Mouse (Mus musculus) hindbrain, embryonic 16.5 days (tissue): ENCODE measurements around the gene Ugp2. TPM values are rescaled to one million over a fixed set of nuclear protein-coding genes. Genes with fewer than 3 reads are reported as not detected.
A peak's percentile ranks its signal among the peaks of the same experiment; 100 is the strongest.

Experiments
- ATAC-seq: fragments of 200-750 bp; cut with Nextera tagmentation; 2 replicates; pipeline ENCODE4 v1.8.0; 2017; ENCODE audit warnings: moderate TSS enrichment, moderate library complexity
- H3K27ac ChIP-seq: fragments of 300-500 bp; sonication (generic); 2 replicates; pipeline ENCODE4 v1.5.1; 2014; ENCODE audit warnings: low read depth, mild to moderate bottlenecking, control low read depth, low read length, moderate library complexity
- H3K27me3 ChIP-seq: fragments of 300-500 bp; sonication (generic); replicated peaks from 2 replicates; pipeline ENCODE4 v1.6.1; 2014; ENCODE audit warnings: low read length; ENCODE audit not compliant: control insufficient read depth, insufficient read depth
- H3K36me3 ChIP-seq: fragments of 300-500 bp; sonication (generic); 2 replicates; pipeline ENCODE4 v1.6.1; 2014; ENCODE audit warnings: mild to moderate bottlenecking, low read length, moderate library complexity, mixed read lengths; ENCODE audit not compliant: control insufficient read depth, insufficient read depth
- H3K4me1 ChIP-seq: fragments of 300-500 bp; sonication (generic); 2 replicates; pipeline ENCODE4 v1.6.1; 2014; ENCODE audit warnings: low read depth, low read length; ENCODE audit not compliant: control insufficient read depth, insufficient read depth
- H3K4me2 ChIP-seq: fragments of 300-500 bp; sonication (generic); 2 replicates; pipeline ENCODE4 v1.6.1; 2014; ENCODE audit warnings: mild to moderate bottlenecking, low read length, control low read depth, moderate library complexity
- H3K4me3 ChIP-seq: fragments of 300-500 bp; sonication (generic); 2 replicates; pipeline ENCODE4 v1.5.1; 2014; ENCODE audit warnings: mild to moderate bottlenecking, low read length, control low read depth, moderate library complexity
- H3K9ac ChIP-seq: fragments of 300-500 bp; sonication (generic); 2 replicates; pipeline ENCODE4 v1.6.1; 2014; ENCODE audit warnings: low read depth, mild to moderate bottlenecking, control low read depth, low read length, moderate library complexity
- H3K9me3 ChIP-seq: fragments of 300-500 bp; sonication (generic); 2 replicates; pipeline ENCODE4 v1.6.1; 2014; ENCODE audit warnings: mild to moderate bottlenecking, low read length, moderate library complexity; ENCODE audit not compliant: control insufficient read depth
- WGBS: fragments of 180-500 bp; shearing (Covaris S2); extraction: QIAGEN DNeasy Blood & Tissue Kit; methylation state at CpG from one replicate; pipeline ENCODE4 v1.1.7; 2014; 5-methylcytosine and 5-hydroxymethylcytosine counted together
- polyA plus RNA-seq: library from polyadenylated mRNA; unstranded; fragments of >200 nt; fragmentation: Nextera tagmentation; extraction: Ambion mirVana; gene quantifications from 2 replicates; pipeline ENCODE4 v1.2.1, GENCODE M21; 2015

Gene Ugp2
- 76.2 and 76.3 TPM in 2 replicates for polyA plus RNA-seq

DNA sequence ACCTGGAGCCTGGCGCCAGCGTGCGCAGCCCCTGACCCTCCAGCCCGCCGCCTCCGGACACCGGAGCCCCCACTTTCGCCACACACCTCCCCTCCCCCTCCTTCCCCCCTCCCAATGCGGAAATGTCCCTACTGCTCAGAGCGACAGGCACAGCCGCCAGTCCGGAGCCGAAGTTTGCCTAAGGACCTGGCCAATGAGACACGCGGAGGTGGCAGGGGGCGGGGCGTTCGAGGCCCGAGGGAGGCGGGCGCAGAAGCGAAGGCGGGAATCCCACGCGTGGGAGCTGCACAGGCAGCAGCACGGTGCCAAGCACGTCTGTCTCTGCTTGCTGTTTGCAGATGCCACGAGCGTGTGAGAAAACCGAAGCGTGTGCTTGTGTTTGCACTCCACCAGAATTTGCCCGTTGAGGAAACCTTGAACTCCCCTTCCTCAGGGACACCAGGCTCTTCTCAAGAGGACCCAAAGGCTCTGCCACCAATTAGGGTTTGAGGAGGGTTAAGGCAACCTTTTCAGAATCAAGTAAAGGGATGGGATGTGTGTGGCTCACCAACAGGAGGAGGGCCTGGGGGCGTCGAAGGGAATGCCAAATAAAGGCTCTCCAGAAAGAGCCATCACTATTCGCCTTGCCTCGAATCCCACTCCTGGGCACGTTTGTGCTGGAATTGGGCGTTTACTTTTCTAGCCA, at the start of gene Ugp2:
TSS of gene Ugp2 (minus strand) at position 80 of the 685 bp plus-strand sequence.
- peak within 1 kb of the TSS; percentile 80 for H3K4me2 ChIP-seq
- peak within 1 kb of the TSS; percentile 85 for H3K4me3 ChIP-seq
- H3K27me3 ChIP-seq, result no peaks in the 10 kb centered on the region
- H3K36me3 ChIP-seq, result no peaks in the 10 kb centered on the region
- WGBS, result 4% methylated on average over 38 of the region's 38 CpGs
- peak within 1 kb of the TSS; percentile 81 for H3K27ac ChIP-seq
- no peaks in the 10 kb centered on the region for H3K9me3 ChIP-seq
- peak within 1 kb of the TSS; percentile 81 for H3K9ac ChIP-seq
- H3K4me1 ChIP-seq, result peaks cover 21% of the 10 kb centered on the region
- ATAC-seq, result peak; percentile 98

DNA sequence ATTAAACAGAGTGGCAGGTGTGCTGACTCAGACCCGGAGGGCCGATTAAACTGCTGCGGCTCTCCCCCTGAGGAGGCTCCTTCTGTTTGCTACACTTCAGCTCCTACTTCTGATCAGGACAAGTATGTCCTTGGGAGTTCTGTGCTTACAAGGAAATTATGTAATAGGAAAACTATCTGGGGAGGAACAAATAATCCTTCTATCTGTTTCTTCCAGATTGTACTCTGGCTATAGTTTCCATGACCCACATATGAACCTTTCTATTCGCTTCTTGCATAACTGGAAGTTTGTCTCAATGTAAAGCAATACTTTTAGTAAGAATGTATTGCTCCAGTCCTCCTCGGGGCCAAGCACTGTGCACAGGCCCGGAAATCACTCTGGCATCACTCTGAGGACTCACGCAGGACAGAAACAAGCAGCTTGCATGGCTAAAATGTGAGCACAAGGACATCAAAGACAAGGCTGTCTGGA, 43.9 kb upstream of the Ugp2 start:
- no peak for ATAC-seq
- Histone ChIP-seq H3K4me2 (no peak overlapping the region), H3K27ac (no peak overlapping the region), H3K4me3 (no peak overlapping the region), H3K36me3 (no peaks in the 10 kb centered on the region), H3K9me3 (no peaks in the 10 kb centered on the region), H3K4me1 (no peaks in the 10 kb centered on the region; the same call in 1 of the 2 replicates), H3K9ac (no peak overlapping the region), H3K27me3 (no peaks in the 10 kb centered on the region)
- 63% methylated on average over 7 of the region's 7 CpGs for WGBS

DNA sequence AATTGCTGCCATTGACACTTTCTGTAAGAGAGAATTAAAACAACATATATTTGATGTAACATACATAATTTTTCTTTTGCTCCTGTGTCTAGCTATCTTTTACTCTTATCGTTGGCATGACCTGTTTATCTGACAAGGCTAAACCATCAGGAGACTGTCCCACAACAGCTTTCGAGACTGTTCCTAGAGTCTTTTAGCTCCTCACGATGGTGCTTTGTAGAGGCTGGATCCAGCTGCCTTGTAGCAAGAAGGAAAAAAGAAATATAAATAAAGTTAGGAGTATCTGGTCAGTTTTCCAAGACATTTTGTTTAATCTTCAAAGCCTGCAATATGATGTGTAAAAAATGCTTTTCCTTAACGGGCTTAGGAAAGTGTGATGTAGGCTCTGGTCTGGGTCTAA, 35.7 kb upstream of the Ugp2 start:
- WGBS, result 92% methylated on average over 4 of the region's 4 CpGs
- Histone ChIP-seq H3K4me1 (no peaks in the 10 kb centered on the region), H3K4me3 (no peak overlapping the region), H3K27ac (no peak overlapping the region), H3K27me3 (no peaks in the 10 kb centered on the region), H3K4me2 (no peak overlapping the region), H3K9ac (no peak overlapping the region), H3K36me3 (no peaks in the 10 kb centered on the region), H3K9me3 (no peaks in the 10 kb centered on the region)
- ATAC-seq, result no peak

DNA sequence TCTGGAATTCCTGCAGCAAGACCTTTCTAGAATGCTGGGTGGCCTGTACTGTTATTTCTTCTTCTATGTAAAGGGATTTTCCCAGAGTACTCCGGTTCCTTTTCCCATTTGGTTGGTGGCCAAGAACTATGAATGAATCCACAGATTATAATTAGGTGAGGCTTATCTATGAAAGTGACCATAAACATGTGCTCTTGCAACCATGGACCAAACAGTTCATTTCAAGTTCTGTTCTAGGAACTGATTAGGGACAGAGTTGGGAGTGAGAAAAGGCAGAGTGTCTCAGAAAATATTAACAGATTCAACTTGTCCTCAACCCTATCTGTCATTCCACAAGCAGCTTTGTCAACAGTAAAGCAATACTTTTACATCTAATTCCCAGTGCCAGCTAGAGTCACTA, 35.1 kb upstream of the Ugp2 start:
- no peak for ATAC-seq
- WGBS, result 83% methylated on average over 1 of the region's 1 CpGs
- Histone ChIP-seq H3K9ac (no peak overlapping the region), H3K9me3 (no peaks in the 10 kb centered on the region), H3K27ac (no peak overlapping the region), H3K4me1 (no peaks in the 10 kb centered on the region), H3K36me3 (no peaks in the 10 kb centered on the region), H3K4me3 (no peak overlapping the region), H3K27me3 (no peaks in the 10 kb centered on the region), H3K4me2 (no peak overlapping the region)

DNA sequence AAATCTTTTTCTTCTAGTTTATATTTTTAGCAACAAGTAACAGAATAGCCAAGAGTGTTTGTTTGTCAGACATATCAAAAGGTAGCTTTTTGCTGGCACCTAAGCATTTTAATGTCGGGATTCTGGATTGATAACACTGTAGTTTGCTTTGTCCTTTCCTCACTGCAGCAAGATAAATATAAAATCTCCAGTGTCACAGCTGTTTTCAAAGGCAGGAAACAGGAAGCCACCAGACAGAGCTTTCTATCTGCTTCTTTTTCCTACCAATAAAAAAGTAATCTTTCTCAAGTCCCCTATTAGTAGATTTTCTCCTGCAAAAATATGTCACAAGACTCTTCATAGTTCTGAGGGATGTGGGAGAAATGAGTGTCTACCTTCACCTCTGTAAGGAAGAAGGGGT, 32.9 kb upstream of the Ugp2 start:
- 78% methylated on average over 1 of the region's 1 CpGs for WGBS
- H3K27me3 ChIP-seq, result no peaks in the 10 kb centered on the region
- H3K27ac ChIP-seq, result no peak overlapping the region
- ATAC-seq, result no peak
- H3K9ac ChIP-seq, result no peak overlapping the region
- no peaks in the 10 kb centered on the region for H3K36me3 ChIP-seq
- H3K9me3 ChIP-seq, result no peaks in the 10 kb centered on the region
- no peaks in the 10 kb centered on the region for H3K4me1 ChIP-seq
- no peak overlapping the region for H3K4me2 ChIP-seq
- H3K4me3 ChIP-seq, result no peak overlapping the region

DNA sequence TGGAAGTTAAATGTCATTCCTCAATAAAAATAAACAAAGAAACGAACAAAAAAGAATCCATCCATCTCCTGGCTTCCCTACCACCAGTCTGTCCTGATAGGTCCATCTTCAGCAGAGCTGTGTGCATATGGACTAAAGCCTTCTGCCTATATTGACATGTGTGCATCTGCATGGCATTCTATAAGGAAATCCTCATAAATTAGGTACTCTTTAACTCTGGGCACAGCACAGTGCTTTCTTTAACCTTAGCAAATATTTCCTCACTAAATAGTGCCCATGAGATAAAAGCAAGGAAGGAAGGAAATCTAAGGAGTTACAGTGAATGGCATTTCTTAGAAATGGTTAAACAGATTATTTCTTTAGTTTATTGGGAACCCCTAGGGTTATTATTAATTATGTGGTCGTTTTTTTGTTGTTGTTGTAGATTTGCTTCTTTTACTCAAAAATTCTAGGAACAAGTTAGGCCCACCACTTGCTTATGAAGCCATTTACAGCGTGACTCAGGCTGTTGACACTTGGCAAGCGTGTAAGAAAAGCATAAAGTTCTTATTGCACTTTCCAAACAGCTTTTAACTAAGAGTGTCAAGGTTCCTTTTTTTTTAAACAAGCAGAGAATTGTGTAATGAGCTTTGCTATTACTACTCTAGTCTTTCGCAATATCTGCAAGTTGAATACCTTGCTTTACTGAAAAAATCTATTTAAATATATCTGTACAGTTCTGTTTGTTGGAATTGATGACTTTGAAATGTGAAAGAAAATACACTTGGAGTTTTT, 31.7 kb upstream of the Ugp2 start:
- ATAC-seq, result no peak
- no peaks in the 10 kb centered on the region for H3K9me3 ChIP-seq
- H3K4me2 ChIP-seq, result no peak overlapping the region
- H3K27me3 ChIP-seq, result no peaks in the 10 kb centered on the region
- H3K27ac ChIP-seq, result no peak overlapping the region
- WGBS, result 67% methylated on average over 5 of the region's 5 CpGs
- H3K36me3 ChIP-seq, result no peaks in the 10 kb centered on the region
- no peak overlapping the region for H3K9ac ChIP-seq
- H3K4me3 ChIP-seq, result no peak overlapping the region
- H3K4me1 ChIP-seq, result no peaks in the 10 kb centered on the region

DNA sequence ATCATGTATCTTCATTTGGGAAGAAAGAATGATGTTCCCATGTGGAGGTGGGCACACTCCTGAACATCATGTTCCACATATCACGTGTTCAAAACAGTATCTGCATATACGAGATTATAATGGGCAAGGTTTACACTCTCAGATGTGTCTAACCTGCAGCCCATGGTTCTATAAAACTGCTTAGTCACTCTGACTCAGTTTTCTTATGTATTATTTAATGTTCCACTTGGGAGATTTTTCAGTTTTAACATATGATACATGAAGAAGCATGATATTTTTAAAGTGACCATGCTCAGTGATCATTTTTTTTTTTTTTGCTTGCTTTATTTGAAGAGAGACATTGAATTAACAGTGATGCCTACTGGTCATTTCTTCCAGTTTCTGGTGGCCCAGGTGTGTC, 30.2 kb upstream of the Ugp2 start:
- no peak for ATAC-seq
- Histone ChIP-seq H3K36me3 (no peaks in the 10 kb centered on the region), H3K4me1 (no peaks in the 10 kb centered on the region), H3K4me2 (no peak overlapping the region), H3K27me3 (no peaks in the 10 kb centered on the region), H3K4me3 (no peak overlapping the region), H3K27ac (no peak overlapping the region), H3K9ac (no peak overlapping the region), H3K9me3 (no peaks in the 10 kb centered on the region)
- WGBS, result 92% methylated on average over 2 of the region's 2 CpGs

DNA sequence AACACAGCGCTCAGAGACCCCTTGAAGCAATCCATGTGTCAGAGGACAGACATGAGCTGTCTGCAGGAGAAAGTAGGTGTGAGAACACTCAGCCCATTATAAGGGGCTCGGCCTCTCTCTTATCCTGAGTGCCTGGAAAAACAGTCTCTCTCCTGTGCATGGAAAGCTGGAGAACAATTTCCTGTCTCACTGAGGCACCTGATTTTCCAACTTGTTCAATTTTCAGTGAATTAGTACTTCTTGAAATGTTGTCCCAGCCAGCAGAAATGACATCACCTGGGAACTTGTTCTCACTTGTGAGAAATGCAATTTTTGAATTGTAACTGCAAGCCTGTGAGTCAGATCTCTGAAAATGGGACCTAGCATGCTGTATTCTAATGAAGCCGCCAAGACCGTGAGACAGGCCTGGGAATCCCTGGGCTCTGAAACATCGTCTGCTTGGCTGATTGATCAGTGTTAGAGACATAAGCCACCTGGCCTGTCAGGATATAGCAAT, 28.2 kb upstream of the Ugp2 start:
- no peaks in the 10 kb centered on the region for H3K4me1 ChIP-seq
- H3K36me3 ChIP-seq, result no peaks in the 10 kb centered on the region
- H3K4me3 ChIP-seq, result no peak overlapping the region
- H3K27ac ChIP-seq, result no peak overlapping the region
- 57% methylated on average over 5 of the region's 5 CpGs for WGBS
- no peak overlapping the region for H3K4me2 ChIP-seq
- H3K9ac ChIP-seq, result no peak overlapping the region
- H3K27me3 ChIP-seq, result no peaks in the 10 kb centered on the region
- ATAC-seq, result no peak
- no peaks in the 10 kb centered on the region for H3K9me3 ChIP-seq

DNA sequence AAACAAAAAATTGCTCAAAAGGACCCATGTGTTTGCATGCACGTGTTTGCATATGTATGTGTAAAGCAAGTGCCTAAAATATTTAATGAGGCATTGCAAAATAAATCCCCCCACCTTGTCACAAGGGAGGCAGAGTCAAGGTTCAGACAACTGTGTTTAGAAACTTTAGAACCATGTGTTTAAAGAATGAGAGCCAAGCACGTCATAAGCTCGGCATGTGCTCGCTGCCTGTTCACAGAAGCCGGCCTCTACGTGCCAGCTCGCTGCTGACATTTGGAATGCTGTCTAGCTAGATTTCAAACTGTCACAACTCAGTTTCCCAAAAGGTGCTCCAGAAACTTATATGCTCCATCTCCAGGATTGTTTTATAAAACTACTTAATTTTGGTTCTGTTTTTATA, 27.5 kb upstream of the Ugp2 start:
- H3K9ac ChIP-seq, result no peak overlapping the region
- ATAC-seq, result no peak
- H3K4me2 ChIP-seq, result no peak overlapping the region
- no peaks in the 10 kb centered on the region for H3K27me3 ChIP-seq
- H3K36me3 ChIP-seq, result no peaks in the 10 kb centered on the region
- no peak overlapping the region for H3K27ac ChIP-seq
- 69% methylated on average over 7 of the region's 7 CpGs for WGBS
- H3K4me3 ChIP-seq, result no peak overlapping the region
- H3K9me3 ChIP-seq, result peaks cover 2% of the 10 kb centered on the region; the same call in 1 of the 2 replicates
- no peaks in the 10 kb centered on the region for H3K4me1 ChIP-seq
